Mouse (Mus musculus): ENCODE measurements around the gene Gtsf2. TPM values are rescaled to one million over a fixed set of nuclear protein-coding genes. Genes with fewer than 3 reads are reported as not detected.

Gene Gtsf2
- polyA plus RNA-seq, 1 experiment from 2014 or later = not detected

GRCm38 (mm10) chr15:103479080-103479606 lies 30.9 kb upstream of the Gtsf2 start:
- ATAC-seq (ENCODE audit: low read depth) = no peak
- H3K9ac ChIP-seq (ENCODE audit: low read depth, low read length) = no peak overlapping the region
- H3K27me3 ChIP-seq (replicated peaks; ENCODE audit: control insufficient read depth, insufficient read depth, low read length) = no peaks in the 10 kb centered on the region
- no peak overlapping the region for H3K4me2 ChIP-seq (ENCODE audit: low read depth, low read length)
- H3K36me3 ChIP-seq (ENCODE audit: control insufficient read depth, insufficient read depth, low read length) = no peaks in the 10 kb centered on the region
- H3K4me1 ChIP-seq (ENCODE audit: control insufficient read depth, insufficient read depth, low read length) = no peaks in the 10 kb centered on the region
- H3K27ac ChIP-seq (replicated peaks; ENCODE audit: low read depth, low read length) = no peak overlapping the region
- no peak overlapping the region for H3K4me3 ChIP-seq (ENCODE audit: low read depth, low read length)
- WGBS = 75% methylated on average over 1 of the region's 1 CpGs
- no peak for DNase-seq (ENCODE audit: low spot score)
- no peaks in the 10 kb centered on the region for H3K9me3 ChIP-seq (ENCODE audit: control insufficient read depth, low read length)

DNA sequence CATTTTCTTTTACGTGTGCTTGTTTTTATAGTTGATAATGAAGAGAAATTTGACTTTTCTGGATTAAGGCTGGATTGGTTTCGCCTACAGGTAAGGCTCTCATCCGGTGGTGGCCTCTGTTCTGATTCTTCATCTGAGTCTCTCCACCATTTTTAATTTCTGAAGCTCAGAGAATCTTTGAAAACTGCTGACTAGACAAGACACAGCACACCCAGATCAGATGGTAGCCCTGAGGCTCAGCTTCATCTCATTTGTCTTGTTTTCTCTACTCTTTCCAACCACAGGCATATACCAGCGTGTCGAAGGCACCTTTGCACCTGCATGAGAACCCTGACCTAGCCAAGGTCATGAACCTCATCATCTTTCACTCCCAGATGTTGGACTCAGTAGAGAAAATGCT lies 25.5 kb upstream of the Gtsf2 start:
- no peak overlapping the region for H3K27ac ChIP-seq (replicated peaks; ENCODE audit: low read depth, low read length)
- H3K27me3 ChIP-seq (replicated peaks; ENCODE audit: control insufficient read depth, insufficient read depth, low read length) = no peaks in the 10 kb centered on the region
- H3K36me3 ChIP-seq (ENCODE audit: control insufficient read depth, insufficient read depth, low read length) = no peaks in the 10 kb centered on the region
- no peaks in the 10 kb centered on the region for H3K9me3 ChIP-seq (ENCODE audit: control insufficient read depth, low read length)
- no peak overlapping the region for H3K4me3 ChIP-seq (ENCODE audit: low read depth, low read length)
- 71% methylated on average over 5 of the region's 5 CpGs for WGBS
- DNase-seq (ENCODE audit: low spot score) = no peak
- H3K4me2 ChIP-seq (ENCODE audit: low read depth, low read length) = no peak overlapping the region
- no peak overlapping the region for H3K9ac ChIP-seq (ENCODE audit: low read depth, low read length)
- ATAC-seq (ENCODE audit: low read depth) = no peak
- no peaks in the 10 kb centered on the region for H3K4me1 ChIP-seq (ENCODE audit: control insufficient read depth, insufficient read depth, low read length)

GRCm38 (mm10) chr15:103473182-103473581 lies 24.9 kb upstream of the Gtsf2 start:
- Histone ChIP-seq H3K4me1 (ENCODE audit: control insufficient read depth, insufficient read depth, low read length) (no peaks in the 10 kb centered on the region), H3K36me3 (ENCODE audit: control insufficient read depth, insufficient read depth, low read length) (no peaks in the 10 kb centered on the region), H3K27me3 (replicated peaks; ENCODE audit: control insufficient read depth, insufficient read depth, low read length) (no peaks in the 10 kb centered on the region), H3K27ac (replicated peaks; ENCODE audit: low read depth, low read length) (no peak overlapping the region), H3K9me3 (ENCODE audit: control insufficient read depth, low read length) (no peaks in the 10 kb centered on the region), H3K4me2 (ENCODE audit: low read depth, low read length) (no peak overlapping the region), H3K9ac (ENCODE audit: low read depth, low read length) (no peak overlapping the region), H3K4me3 (ENCODE audit: low read depth, low read length) (no peak overlapping the region)
- DNase-seq (ENCODE audit: low spot score) = no peak
- WGBS = 82% methylated on average over 7 of the region's 7 CpGs
- ATAC-seq (ENCODE audit: low read depth) = no peak

GRCm38 (mm10) chr15:103472265-103472664 lies 24.0 kb upstream of the Gtsf2 start:
- no peaks in the 10 kb centered on the region for H3K9me3 ChIP-seq (ENCODE audit: control insufficient read depth, low read length)
- H3K4me3 ChIP-seq (ENCODE audit: low read depth, low read length) = no peak overlapping the region
- no peak overlapping the region for H3K27ac ChIP-seq (replicated peaks; ENCODE audit: low read depth, low read length)
- no peaks in the 10 kb centered on the region for H3K4me1 ChIP-seq (ENCODE audit: control insufficient read depth, insufficient read depth, low read length)
- 50% methylated on average over 3 of the region's 3 CpGs for WGBS
- H3K4me2 ChIP-seq (ENCODE audit: low read depth, low read length) = no peak overlapping the region
- ATAC-seq (ENCODE audit: low read depth) (no peak), DNase-seq (ENCODE audit: low spot score) (peak; percentile 20)
- no peak overlapping the region for H3K9ac ChIP-seq (ENCODE audit: low read depth, low read length)
- H3K36me3 ChIP-seq (ENCODE audit: control insufficient read depth, insufficient read depth, low read length) = no peaks in the 10 kb centered on the region
- no peaks in the 10 kb centered on the region for H3K27me3 ChIP-seq (replicated peaks; ENCODE audit: control insufficient read depth, insufficient read depth, low read length)

DNA sequence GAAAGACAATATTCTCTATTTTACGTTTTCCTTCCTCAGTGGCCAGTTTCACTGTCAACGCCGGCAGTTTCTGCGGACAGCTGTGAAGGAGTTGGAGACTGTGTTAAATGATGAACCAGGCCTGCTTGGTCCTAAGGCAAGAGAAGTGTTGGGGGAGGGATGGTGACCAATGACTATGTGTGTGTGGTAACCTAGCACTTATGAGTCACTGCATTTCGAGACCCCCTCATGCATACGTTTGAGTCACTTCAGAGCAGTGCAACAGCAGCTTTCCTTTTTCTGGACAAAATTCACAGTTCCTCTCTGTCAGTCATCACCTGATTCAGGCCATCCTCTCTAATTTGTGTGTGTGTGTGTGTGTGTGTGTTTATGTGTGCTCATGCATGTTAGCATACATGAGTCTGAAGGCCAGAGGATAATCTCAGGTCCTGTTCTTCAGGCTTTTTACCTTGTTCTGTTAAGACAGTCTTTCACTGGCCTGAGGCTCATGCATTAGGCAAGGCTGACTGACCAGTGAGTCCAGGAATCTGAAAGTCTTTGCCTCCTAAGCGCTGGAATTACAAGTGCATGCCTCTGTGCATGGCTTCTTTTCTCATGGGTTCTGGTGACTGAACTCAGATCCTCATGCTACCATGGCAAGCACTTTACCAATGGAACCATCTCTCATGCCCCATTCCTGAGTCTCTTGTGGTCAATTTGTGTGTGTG lies 23.4 kb upstream of the Gtsf2 start:
- H3K4me2 ChIP-seq (ENCODE audit: low read depth, low read length) = no peak overlapping the region
- no peak for ATAC-seq (ENCODE audit: low read depth)

GRCm38 (mm10) chr15:103462539-103463261 lies 14.4 kb upstream of the Gtsf2 start:
- Histone ChIP-seq H3K9ac (ENCODE audit: low read depth, low read length) (no peak overlapping the region), H3K4me1 (ENCODE audit: control insufficient read depth, insufficient read depth, low read length) (no peaks in the 10 kb centered on the region), H3K9me3 (ENCODE audit: control insufficient read depth, low read length) (no peaks in the 10 kb centered on the region), H3K4me3 (ENCODE audit: low read depth, low read length) (no peak overlapping the region), H3K27ac (replicated peaks; ENCODE audit: low read depth, low read length) (no peak overlapping the region), H3K36me3 (ENCODE audit: control insufficient read depth, insufficient read depth, low read length) (no peaks in the 10 kb centered on the region), H3K4me2 (ENCODE audit: low read depth, low read length) (no peak overlapping the region), H3K27me3 (replicated peaks; ENCODE audit: control insufficient read depth, insufficient read depth, low read length) (no peaks in the 10 kb centered on the region)
- DNase-seq (ENCODE audit: low spot score) (peak; percentile 33), ATAC-seq (ENCODE audit: low read depth) (no peak)
- 58% methylated on average over 7 of the region's 7 CpGs for WGBS

More for the DNA sequence above, 23.4 kb upstream of the Gtsf2 start:
- H3K9me3 ChIP-seq (ENCODE audit: control insufficient read depth, low read length) = no peaks in the 10 kb centered on the region
- H3K4me3 ChIP-seq (ENCODE audit: low read depth, low read length) = no peak overlapping the region
- no peaks in the 10 kb centered on the region for H3K4me1 ChIP-seq (ENCODE audit: control insufficient read depth, insufficient read depth, low read length)
- H3K27ac ChIP-seq (replicated peaks; ENCODE audit: low read depth, low read length) = no peak overlapping the region
- 75% methylated on average over 7 of the region's 7 CpGs for WGBS
- no peaks in the 10 kb centered on the region for H3K27me3 ChIP-seq (replicated peaks; ENCODE audit: control insufficient read depth, insufficient read depth, low read length)
- H3K36me3 ChIP-seq (ENCODE audit: control insufficient read depth, insufficient read depth, low read length) = no peaks in the 10 kb centered on the region
- DNase-seq (ENCODE audit: low spot score) = no peak
- H3K9ac ChIP-seq (ENCODE audit: low read depth, low read length) = no peak overlapping the region

- H3K36me3 ChIP-seq (ENCODE audit: control insufficient read depth, insufficient read depth, low read length) = no peaks in the 10 kb centered on the region
- H3K4me2 ChIP-seq (ENCODE audit: low read depth, low read length) = no peak overlapping the region
- no peak for DNase-seq (ENCODE audit: low spot score)
- no peak overlapping the region for H3K9ac ChIP-seq (ENCODE audit: low read depth, low read length)
- no peak overlapping the region for H3K27ac ChIP-seq (replicated peaks; ENCODE audit: low read depth, low read length)
- H3K9me3 ChIP-seq (ENCODE audit: control insufficient read depth, low read length) = no peaks in the 10 kb centered on the region
- 78% methylated on average over 6 of the region's 6 CpGs for WGBS
- H3K27me3 ChIP-seq (replicated peaks; ENCODE audit: control insufficient read depth, insufficient read depth, low read length) = no peaks in the 10 kb centered on the region
- no peak overlapping the region for H3K4me3 ChIP-seq (ENCODE audit: low read depth, low read length)
- H3K4me1 ChIP-seq (ENCODE audit: control insufficient read depth, insufficient read depth, low read length) = no peaks in the 10 kb centered on the region
- ATAC-seq (ENCODE audit: low read depth) = no peak
Measured at GRCm38 (mm10) chr15:103454449-103454848, 6.2 kb upstream of the Gtsf2 start.

- Histone ChIP-seq H3K4me3 (ENCODE audit: low read depth, low read length) (no peak within 1 kb of the TSS), H3K27me3 (replicated peaks; ENCODE audit: control insufficient read depth, insufficient read depth, low read length) (no peaks in the 10 kb centered on the region), H3K9ac (ENCODE audit: low read depth, low read length) (no peak within 1 kb of the TSS), H3K4me2 (ENCODE audit: low read depth, low read length) (no peak within 1 kb of the TSS), H3K36me3 (ENCODE audit: control insufficient read depth, insufficient read depth, low read length) (no peaks in the 10 kb centered on the region), H3K9me3 (ENCODE audit: control insufficient read depth, low read length) (no peaks in the 10 kb centered on the region), H3K27ac (replicated peaks; ENCODE audit: low read depth, low read length) (no peak within 1 kb of the TSS), H3K4me1 (ENCODE audit: control insufficient read depth, insufficient read depth, low read length) (no peaks in the 10 kb centered on the region)
- DNase-seq (ENCODE audit: low spot score) (peak; percentile 9), ATAC-seq (ENCODE audit: low read depth) (no peak)
- 86% methylated on average over 13 of the region's 13 CpGs for WGBS
Measured at GRCm38 (mm10) chr15:103453551-103454218, 5.4 kb upstream of the Gtsf2 start, which contains the start of gene Nckap1l. Gene Nckap1l (plus strand): TSS chr15:103453794.
